Mouse (Mus musculus) testis, adult 2 months (tissue): ENCODE data around the gene Gm11639.

Experiments used
- CTCF ChIP-seq: fragments of 200-500 bp; IDR thresholded peaks from 2 replicates; pipeline ENCODE4 v1.5.1; 2012; ENCODE audit warnings: low read depth, mild to moderate bottlenecking, inconsistent platforms, low read length, moderate library complexity; ENCODE audit not compliant: control insufficient read depth, insufficient read depth, insufficient replicate concordance
- POLR2A ChIP-seq: fragments of 200-500 bp; IDR thresholded peaks from 2 replicates; pipeline ENCODE4 v1.6.1; 2012; ENCODE audit warnings: low read depth, mild to moderate bottlenecking, inconsistent platforms, low read length, moderate library complexity; ENCODE audit not compliant: control insufficient read depth

DNA sequence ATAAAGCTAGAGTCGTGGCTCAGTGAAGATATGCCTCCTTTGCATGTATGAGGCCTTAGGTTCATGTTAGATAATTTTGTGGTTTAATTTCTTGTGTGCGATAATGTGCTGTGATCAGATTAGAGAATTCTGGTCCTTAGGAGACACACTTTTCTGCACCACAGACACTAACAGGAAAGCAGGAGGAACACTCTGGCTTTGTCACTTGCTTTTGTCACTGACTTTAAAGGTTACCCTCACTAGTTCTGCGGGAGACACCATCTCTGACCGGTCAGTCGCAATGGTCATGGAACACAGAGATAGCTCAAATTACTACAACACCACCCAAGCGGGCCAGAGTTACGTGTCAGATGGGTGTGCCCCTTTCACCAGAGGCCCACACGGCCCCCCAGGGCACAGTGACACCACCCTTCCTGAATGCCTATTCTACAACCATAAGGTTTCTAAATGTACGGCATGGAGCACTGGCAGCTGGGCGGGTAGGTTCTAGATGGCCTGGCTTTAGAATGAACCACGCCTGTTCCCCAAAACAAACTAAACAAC is 466.9 kb downstream of the Gm11639 start:
- TF ChIP-seq CTCF = no peak
- TF ChIP-seq POLR2A = no peak
